Mouse (Mus musculus): ENCODE results near the gene Uncx. TPM values are rescaled to one million over a fixed set of nuclear protein-coding genes. Genes with fewer than 3 reads are reported as not detected.
"Not testable (repeated sequence)": the region's sequence is repeated elsewhere in the genome, so short reads cannot be mapped to it uniquely, and the experiment has no call there.

The Uncx gene
- polyA plus RNA-seq, 1 experiment from 2014 or later: 0.50 TPM

DNA sequence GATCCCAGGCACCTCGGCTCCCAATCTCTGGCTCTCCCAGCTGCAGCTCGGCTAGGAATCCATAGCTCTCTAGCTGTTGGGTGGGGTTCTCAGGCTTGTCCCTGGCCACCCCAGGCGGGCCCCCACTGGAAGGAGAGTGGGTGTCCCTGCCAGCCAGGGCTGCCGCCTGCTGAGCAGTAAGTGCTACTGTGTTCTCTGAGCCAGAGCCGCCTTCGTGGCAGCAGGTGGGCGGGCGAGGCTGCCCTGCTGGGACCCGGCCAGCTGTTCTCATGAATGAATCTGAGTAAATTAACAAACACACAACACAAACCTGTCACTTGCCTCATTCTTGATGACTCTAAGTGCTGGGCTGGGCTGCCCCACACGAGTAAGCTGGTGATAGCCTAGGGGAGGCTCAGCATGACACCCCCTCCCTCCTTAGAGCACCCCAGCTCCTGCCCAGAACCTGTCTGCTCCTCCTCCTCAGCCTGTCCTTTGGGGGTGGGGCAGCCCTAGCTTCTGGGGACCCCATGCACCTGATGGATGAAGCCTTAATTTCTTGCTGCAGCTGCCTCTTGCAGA lies 38.1 kb downstream of the Uncx start:
- H3K27ac ChIP-seq: no peak overlapping the region
- H3K4me3 ChIP-seq: no peak overlapping the region

DNA sequence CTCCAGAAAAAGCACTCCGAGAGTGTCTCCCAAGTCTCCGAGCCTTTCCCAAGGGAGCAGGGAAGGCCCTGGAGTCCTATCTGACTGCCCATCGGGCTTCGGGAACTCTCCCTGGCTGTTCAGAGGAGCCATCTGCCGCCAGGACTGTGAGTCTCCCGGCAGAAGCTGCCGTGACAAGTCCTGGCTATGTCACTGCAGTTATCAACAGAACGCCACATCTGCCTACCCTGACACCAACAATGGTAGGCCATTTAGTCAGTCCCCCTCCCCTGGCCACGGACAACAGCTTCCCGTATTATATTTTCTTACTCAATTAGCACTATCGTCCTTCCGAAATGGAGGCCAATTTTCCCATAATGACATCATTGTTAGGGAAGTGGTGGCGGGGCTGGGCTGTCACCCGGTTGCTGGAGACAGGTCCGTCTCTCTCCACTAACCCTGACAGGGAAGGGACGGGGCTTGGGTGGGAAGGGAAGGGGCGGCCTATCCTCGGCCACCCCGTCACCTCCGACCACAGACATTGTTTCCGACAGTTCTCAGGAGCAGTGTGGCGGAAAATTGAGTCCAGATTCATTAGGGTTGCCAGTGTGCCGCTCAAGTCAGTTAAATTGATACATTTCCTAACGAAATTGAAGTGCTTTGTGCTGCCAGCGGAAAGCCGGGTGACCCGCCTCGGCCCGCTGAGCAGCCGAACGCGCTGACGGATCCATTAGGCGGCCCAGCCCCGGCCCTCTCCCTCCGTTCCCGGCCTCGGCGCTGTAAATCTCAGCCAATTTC lies 41.9 kb downstream of the Uncx start:
- Histone ChIP-seq H3K27me3 (ENCODE audit: low read depth, poor library complexity, severe bottlenecking) (peaks cover 94% of the 10 kb centered on the region), H3K4me1 (peaks cover 22% of the 10 kb centered on the region), H3K9me3 (replicated peaks) (no peaks in the 10 kb centered on the region), H3K27ac (no peak overlapping the region), H3K4me3 (peak overlapping the region; percentile 28), H3K36me3 (no peaks in the 10 kb centered on the region)
- 3% methylated on average over 39 of the region's 39 CpGs for WGBS
- peak; percentile 57 for DNase-seq (ENCODE audit: low spot score)

More for the DNA sequence above, 38.1 kb downstream of the Uncx start:
- Histone ChIP-seq H3K27me3 (ENCODE audit: low read depth, poor library complexity, severe bottlenecking) (peaks cover 85% of the 10 kb centered on the region), H3K4me1 (peaks cover 22% of the 10 kb centered on the region), H3K9me3 (replicated peaks) (no peaks in the 10 kb centered on the region), H3K36me3 (no peaks in the 10 kb centered on the region)
- 5% methylated on average over 10 of the region's 10 CpGs for WGBS
- DNase-seq (ENCODE audit: low spot score): no peak

DNA sequence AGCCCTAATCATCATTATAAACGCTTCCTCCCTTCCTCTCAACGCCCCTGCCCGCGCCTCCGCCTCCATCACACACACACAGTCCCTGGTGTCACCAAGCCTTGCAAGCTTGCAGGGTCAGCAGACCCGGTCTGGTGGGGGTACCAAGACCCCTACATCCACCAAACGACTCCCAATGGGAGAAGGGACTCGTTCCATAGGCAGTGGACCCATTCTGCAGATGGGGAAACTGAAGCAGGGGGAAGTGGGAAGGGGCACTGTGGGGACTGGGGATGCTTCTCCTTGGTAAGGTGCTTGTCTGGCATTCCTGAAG lies 42.4 kb downstream of the Uncx start:
- Histone ChIP-seq H3K4me1 (peaks cover 22% of the 10 kb centered on the region), H3K27ac (no peak overlapping the region)

DNA sequence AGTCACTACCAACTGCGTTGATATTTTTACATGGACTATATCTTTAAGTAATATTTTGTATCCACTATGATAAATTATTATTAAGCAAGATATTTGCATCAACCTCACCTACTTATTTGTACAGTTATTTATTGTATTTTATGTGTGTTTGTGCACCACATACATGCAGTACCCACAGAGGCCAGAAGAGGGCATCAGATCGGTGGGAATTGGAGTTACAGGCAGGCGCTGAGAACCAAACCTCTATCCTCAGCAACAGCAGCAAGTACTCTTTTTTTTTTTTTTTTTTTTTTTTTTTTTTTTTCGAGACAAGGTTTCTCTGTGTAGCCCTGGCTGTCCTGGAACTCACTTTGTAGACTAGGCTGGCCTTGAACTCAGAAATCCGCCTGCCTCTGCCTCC lies 44.2 kb downstream of the Uncx start:
- DNase-seq (ENCODE audit: low spot score); H3K4me3 ChIP-seq; H3K36me3 ChIP-seq; H3K9me3 ChIP-seq (replicated peaks); H3K27ac ChIP-seq: not testable (repeated sequence)
- H3K27me3 ChIP-seq (ENCODE audit: low read depth, poor library complexity, severe bottlenecking): peaks cover 94% of the 10 kb centered on the region
- H3K4me1 ChIP-seq: peaks cover 16% of the 10 kb centered on the region
- WGBS: 65% methylated on average over 5 of the region's 5 CpGs

More for the DNA sequence above, 42.4 kb downstream of the Uncx start:
- Histone ChIP-seq H3K9me3 (replicated peaks) (no peaks in the 10 kb centered on the region), H3K36me3 (no peaks in the 10 kb centered on the region), H3K27me3 (ENCODE audit: low read depth, poor library complexity, severe bottlenecking) (peaks cover 94% of the 10 kb centered on the region), H3K4me3 (peak overlapping the region; percentile 28)
- 14% methylated on average over 8 of the region's 8 CpGs for WGBS
- no peak for DNase-seq (ENCODE audit: low spot score)

DNA sequence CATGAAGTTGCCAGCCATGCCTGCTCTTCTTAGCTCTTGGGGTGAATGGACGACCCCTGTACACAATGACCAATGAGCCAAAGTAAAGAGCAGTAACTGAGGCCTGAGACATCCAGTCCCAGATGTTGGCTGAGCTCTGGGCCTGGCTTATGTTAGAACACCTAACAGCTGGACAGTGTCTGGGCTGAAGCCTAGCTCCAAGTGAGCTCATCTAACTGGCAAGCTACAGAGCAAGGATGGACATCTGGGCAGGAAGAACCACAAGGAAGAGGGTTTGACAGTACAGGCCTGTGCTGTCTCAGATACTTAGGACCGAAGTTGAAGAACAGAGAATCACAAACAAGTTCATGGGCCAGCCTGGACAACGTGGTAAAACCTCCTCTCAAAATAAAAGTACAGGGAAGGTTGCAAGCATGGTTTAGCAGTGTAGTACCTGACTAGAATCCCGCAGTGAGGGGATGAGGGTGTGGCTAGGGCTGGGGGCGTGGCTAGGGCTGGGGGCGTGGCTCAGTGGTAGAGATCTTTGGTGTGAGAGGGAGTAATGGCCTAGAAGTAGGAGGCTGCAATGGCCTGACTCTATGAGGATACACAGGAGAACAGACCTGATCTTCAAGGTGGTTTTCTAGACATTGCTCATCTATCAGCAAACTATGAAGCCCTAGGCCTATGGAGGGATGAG lies 47.5 kb downstream of the Uncx start:
- 44% methylated on average over 6 of the region's 6 CpGs for WGBS
- not testable (repeated sequence) for H3K4me1 ChIP-seq; H3K27ac ChIP-seq; DNase-seq (ENCODE audit: low spot score); H3K36me3 ChIP-seq; H3K4me3 ChIP-seq; H3K9me3 ChIP-seq (replicated peaks)
- H3K27me3 ChIP-seq (ENCODE audit: low read depth, poor library complexity, severe bottlenecking): peaks cover 94% of the 10 kb centered on the region

DNA sequence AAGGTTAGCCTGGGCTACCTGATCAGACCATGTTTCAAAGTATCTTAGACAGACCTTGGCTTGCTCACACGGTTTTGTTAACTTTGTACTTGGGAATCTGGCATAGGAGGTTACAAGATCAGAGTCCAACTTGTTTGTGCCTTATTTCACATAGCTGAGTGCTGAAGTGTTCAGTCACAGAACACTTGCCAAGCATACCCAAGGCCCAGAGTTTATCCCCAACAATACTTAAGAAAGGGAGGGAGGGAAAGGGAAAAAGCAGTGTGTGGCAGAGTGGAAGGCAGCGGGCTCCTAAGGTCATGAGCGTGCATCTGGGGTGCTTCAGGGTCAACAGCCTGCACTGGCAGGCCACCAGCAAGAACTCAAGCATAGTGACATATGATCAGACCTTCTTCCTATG lies 48.7 kb downstream of the Uncx start:
- no peaks in the 10 kb centered on the region for H3K4me1 ChIP-seq
- WGBS: 86% methylated on average over 3 of the region's 3 CpGs
- peaks cover 94% of the 10 kb centered on the region for H3K27me3 ChIP-seq (ENCODE audit: low read depth, poor library complexity, severe bottlenecking)
- no peak overlapping the region for H3K27ac ChIP-seq
- H3K4me3 ChIP-seq: no peak overlapping the region
- H3K9me3 ChIP-seq (replicated peaks): no peaks in the 10 kb centered on the region
- no peak for DNase-seq (ENCODE audit: low spot score)
- no peaks in the 10 kb centered on the region for H3K36me3 ChIP-seq

DNA sequence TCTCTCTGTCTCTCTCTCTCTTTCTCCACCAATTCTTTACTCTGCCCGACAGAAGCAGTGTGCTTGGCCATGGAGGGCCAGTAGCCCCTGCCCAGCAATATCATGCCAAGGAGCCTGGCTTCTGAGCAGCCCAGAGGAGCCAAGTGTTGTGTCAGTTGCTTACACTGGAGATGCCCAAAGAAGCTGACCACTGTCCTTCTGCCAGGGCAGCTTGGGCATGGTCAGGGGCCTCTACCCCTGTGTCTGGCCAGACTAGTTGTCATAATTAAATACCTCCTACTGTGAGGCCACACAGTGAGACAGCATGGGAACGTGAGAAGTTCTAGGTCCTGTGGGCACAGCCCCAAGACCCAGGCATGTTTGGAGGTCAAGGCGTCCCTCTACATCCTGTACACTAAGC lies 49.6 kb downstream of the Uncx start:
- no peak overlapping the region for H3K27ac ChIP-seq
- H3K9me3 ChIP-seq (replicated peaks): no peaks in the 10 kb centered on the region
- H3K4me1 ChIP-seq: no peaks in the 10 kb centered on the region
- WGBS: 77% methylated on average over 3 of the region's 3 CpGs
- H3K27me3 ChIP-seq (ENCODE audit: low read depth, poor library complexity, severe bottlenecking): peaks cover 98% of the 10 kb centered on the region
- no peak overlapping the region for H3K4me3 ChIP-seq
- H3K36me3 ChIP-seq: no peaks in the 10 kb centered on the region
- DNase-seq (ENCODE audit: low spot score): no peak

DNA sequence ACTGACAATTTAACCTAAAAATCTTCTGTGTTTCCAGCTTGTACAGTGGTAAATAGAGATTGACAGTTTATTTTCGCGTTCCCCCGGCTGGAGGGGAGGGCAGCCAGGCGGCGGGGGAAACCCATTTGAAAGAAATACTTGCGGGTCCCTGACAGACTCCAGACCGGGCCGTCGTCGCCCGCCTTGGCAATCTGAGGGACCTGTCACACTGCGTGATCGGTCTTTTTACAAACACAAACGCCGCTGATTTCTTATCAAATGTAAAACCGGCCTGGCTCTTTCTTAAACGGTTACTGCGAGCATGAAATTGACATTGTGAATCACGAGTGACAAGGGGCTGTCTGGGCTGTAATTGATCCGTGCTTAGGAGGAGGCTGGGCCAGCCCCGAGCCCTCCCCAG lies 50.5 kb downstream of the Uncx start:
- Histone ChIP-seq H3K36me3 (no peaks in the 10 kb centered on the region), H3K9me3 (replicated peaks) (no peaks in the 10 kb centered on the region), H3K27me3 (ENCODE audit: low read depth, poor library complexity, severe bottlenecking) (peaks cover 98% of the 10 kb centered on the region), H3K4me3 (no peak overlapping the region), H3K4me1 (peaks cover 5% of the 10 kb centered on the region), H3K27ac (no peak overlapping the region)
- 13% methylated on average over 21 of the region's 21 CpGs for WGBS
- DNase-seq (ENCODE audit: low spot score): no peak

DNA sequence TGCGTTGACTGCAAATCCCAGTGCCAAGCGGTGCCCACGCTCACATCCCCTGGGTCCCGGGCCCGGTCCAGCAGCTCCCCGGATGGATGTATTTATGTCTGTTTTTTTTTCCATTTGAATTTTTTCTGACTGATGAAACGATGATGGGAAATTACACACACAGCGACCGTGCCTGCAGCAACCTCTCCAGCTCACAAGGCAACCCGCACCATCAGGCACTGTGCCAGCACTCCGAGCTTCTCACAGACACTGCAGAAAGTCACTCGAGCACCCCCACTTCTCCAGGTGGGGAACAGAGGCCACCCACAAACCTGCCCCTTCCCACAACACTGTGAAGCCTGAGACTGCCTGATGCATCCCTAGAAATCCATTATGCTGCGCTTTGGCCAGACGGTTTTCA lies 51.7 kb downstream of the Uncx start:
- no peak overlapping the region for H3K27ac ChIP-seq
- DNase-seq (ENCODE audit: low spot score): no peak
- peaks cover 100% of the 10 kb centered on the region for H3K27me3 ChIP-seq (ENCODE audit: low read depth, poor library complexity, severe bottlenecking)
- H3K36me3 ChIP-seq: no peaks in the 10 kb centered on the region
- WGBS: 89% methylated on average over 14 of the region's 14 CpGs
- H3K9me3 ChIP-seq (replicated peaks): no peaks in the 10 kb centered on the region
- no peak overlapping the region for H3K4me3 ChIP-seq
- H3K4me1 ChIP-seq: peaks cover 17% of the 10 kb centered on the region

Other genes starting within 250 kb of the Uncx start
- gene Adap1, start 217.9 kb upstream of the Uncx start, polyA plus RNA-seq (2016; fragmentation: Nextera tagmentation; extraction: Ambion mirVana): 0.26 and 0.46 TPM in 2 replicates
- 110 and 118 TPM in 2 replicates for gene Cox19, start 192.1 kb upstream of the Uncx start, polyA plus RNA-seq (2016; fragmentation: Nextera tagmentation; extraction: Ambion mirVana)
- not detected in 2 replicates for gene Cyp2w1, start 190.9 kb upstream of the Uncx start, polyA plus RNA-seq (2016; fragmentation: Nextera tagmentation; extraction: Ambion mirVana)
- 2.2 and 2.3 TPM in 2 replicates for gene Gpr146, start 165.8 kb upstream of the Uncx start, polyA plus RNA-seq (2016; fragmentation: Nextera tagmentation; extraction: Ambion mirVana)
- gene C130050O18Rik, start 138.2 kb upstream of the Uncx start, polyA plus RNA-seq (2016; fragmentation: Nextera tagmentation; extraction: Ambion mirVana): 0.16 and 0.56 TPM in 2 replicates
- 0.19 and 0.39 TPM in 2 replicates for gene Gper1, start 120.3 kb upstream of the Uncx start, polyA plus RNA-seq (2016; fragmentation: Nextera tagmentation; extraction: Ambion mirVana)
- gene 3110082I17Rik, start 83.0 kb upstream of the Uncx start, polyA plus RNA-seq (2016; fragmentation: Nextera tagmentation; extraction: Ambion mirVana): 51.6 and 60.2 TPM in 2 replicates
- gene Zfand2a, start 58.9 kb upstream of the Uncx start, polyA plus RNA-seq (2016; fragmentation: Nextera tagmentation; extraction: Ambion mirVana): 12.5 and 12.8 TPM in 2 replicates
- gene Micall2, start 192.8 kb downstream of the Uncx start, polyA plus RNA-seq (2016; fragmentation: Nextera tagmentation; extraction: Ambion mirVana): 8.9 and 9.0 TPM in 2 replicates
- 42.5 and 43.7 TPM in 2 replicates for gene Ints1, start 232.2 kb downstream of the Uncx start, polyA plus RNA-seq (2016; fragmentation: Nextera tagmentation; extraction: Ambion mirVana)
- 7.1 and 8.1 TPM in 2 replicates for gene Mafk, start 248.0 kb downstream of the Uncx start, polyA plus RNA-seq (2016; fragmentation: Nextera tagmentation; extraction: Ambion mirVana)

Measured in limb, embryonic 10.5 days (tissue).